Mouse (Mus musculus): ENCODE measurements at regions not wholly inside any gene's neighbourhood (a gene's known extent, or its start where the extent isn't known, plus 50 kb on each side); places are given as distances from the start of the nearest gene placed in this dataset.
A peak's percentile ranks its signal among the peaks of the same experiment; 100 is the strongest.
"Not testable (repeated sequence)": the region's sequence is repeated elsewhere in the genome, so short reads cannot be mapped to it uniquely, and the experiment has no call there.

DNA sequence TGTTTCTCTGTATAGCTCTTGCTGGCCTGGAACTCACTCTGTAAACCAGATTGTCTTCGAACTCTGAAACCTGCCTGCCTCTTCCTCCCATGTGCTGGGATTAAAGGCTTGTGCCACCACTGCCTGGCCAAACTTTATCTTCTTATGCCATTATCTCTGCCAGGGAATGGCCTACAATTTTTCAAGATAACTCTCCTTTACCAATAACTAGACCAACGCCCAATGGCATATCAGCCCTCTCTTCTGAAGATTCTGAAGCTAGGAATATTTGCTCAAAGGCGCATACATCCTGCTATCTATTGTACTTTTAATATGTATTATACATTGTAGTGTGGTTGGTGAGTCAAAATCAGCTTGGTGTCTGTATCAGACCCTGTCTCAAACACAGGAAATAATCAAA, 235.4 kb upstream of the Cts3 start:
- DNase-seq (ENCODE audit: low read depth, low spot score): not testable (repeated sequence)

DNA sequence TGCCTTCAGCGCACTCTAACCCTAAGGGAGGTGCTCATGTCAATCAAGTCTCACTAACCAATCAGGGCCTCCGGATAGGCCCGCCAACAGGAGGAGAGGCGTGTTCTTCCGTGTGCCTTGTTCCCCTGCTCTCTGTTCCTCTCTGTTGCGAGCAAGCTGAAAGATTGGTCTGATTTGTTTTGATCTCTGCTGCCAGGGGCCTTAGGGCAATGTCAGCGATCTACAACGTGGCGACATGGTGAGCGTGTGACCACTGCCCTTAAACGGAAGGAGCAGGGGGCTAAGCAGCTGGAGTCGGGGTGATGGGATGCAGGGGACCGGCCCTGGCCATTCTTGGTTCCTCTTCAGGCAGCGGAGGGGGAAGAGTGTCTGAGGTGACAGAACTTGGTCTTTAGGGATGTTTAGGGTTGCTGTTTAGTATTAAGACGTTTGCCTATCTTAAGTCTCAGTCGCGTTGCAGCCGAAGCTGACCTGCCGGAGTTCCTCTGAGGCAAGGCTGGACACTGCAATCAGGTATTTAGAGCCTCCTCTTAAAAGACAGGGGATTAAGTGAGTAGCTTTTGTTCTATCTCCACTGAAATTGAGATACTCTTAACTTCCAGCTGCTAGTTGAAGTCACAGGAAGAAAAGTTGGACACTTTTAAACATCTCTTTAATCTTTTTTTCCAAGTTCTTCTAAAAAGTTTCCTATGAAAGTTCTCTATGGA, 234.4 kb upstream of the Cts3 start:
- peak; percentile 1 for DNase-seq (ENCODE audit: low read depth, low spot score)

DNA sequence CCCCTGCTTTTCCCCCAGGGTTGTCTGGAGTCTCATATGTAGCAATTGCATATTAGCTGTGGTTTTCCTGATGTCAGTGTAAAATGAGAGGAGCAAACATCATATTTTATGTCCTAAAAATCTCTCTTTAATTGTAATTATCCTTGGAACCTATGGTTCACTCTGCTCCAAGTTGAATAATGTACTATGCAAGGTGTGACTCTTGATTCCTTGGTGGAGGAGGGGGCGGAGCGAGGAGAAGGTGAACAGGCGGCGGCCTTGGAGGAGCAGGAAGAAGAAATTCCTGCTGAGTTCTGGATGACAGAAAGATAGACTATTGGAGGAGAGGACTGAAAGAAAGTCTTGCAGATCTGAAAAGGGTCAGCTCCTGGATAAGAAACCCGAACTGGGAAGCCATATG, 233.8 kb upstream of the Cts3 start:
- DNase-seq (ENCODE audit: low read depth, low spot score): not testable (repeated sequence)

GRCm38 (mm10) chr13:61763457-61763856, 193.5 kb upstream of the Cts3 start:
- DNase-seq (ENCODE audit: low read depth, low spot score): peak; percentile 66

Measured in ES-CJ7 (cell line).